Mouse (Mus musculus): ENCODE results near the gene Tcf15. TPM values are rescaled to one million over a fixed set of nuclear protein-coding genes. Genes with fewer than 3 reads are reported as not detected.
A peak's percentile ranks its signal among the peaks of the same experiment; 100 is the strongest.

Tcf15 gene
- polyA plus RNA-seq, 1 experiment from 2014 or later = 13.5 TPM

GRCm38 (mm10) chr2:152149891-152150290 lies 6.5 kb downstream of the Tcf15 start:
- Histone ChIP-seq H3K9ac (no peak overlapping the region), H3K4me3 (replicated peaks) (no peak overlapping the region), H3K4me1 (peaks cover 9% of the 10 kb centered on the region; the same call in 1 of the 2 replicates), H3K9me3 (replicated peaks) (no peaks in the 10 kb centered on the region), H3K27me3 (peaks cover 19% of the 10 kb centered on the region), H3K4me2 (no peak overlapping the region), H3K27ac (0 out of 2 replicates have a peak overlapping the region, but pooled peaks have one; percentile 25), H3K36me3 (no peaks in the 10 kb centered on the region)
- WGBS = 33% methylated on average over 4 of the region's 4 CpGs
- ATAC-seq (replicated peaks; ENCODE audit: low FRiP score) = no peak

GRCm38 (mm10) chr2:152150373-152150772 lies 7.0 kb downstream of the Tcf15 start:
- Histone ChIP-seq H3K4me2 (no peak overlapping the region), H3K4me3 (replicated peaks) (no peak overlapping the region), H3K9me3 (replicated peaks) (no peaks in the 10 kb centered on the region), H3K27me3 (peaks cover 14% of the 10 kb centered on the region; the same call in 1 of the 2 replicates), H3K9ac (no peak overlapping the region), H3K36me3 (no peaks in the 10 kb centered on the region), H3K4me1 (peaks cover 12% of the 10 kb centered on the region; the same call in 1 of the 2 replicates), H3K27ac (0 out of 2 replicates have a peak overlapping the region, but pooled peaks have one; percentile 25)
- no peak for ATAC-seq (replicated peaks; ENCODE audit: low FRiP score)
- 57% methylated on average over 6 of the region's 6 CpGs for WGBS

- no peak for ATAC-seq (replicated peaks; ENCODE audit: low FRiP score)
- Histone ChIP-seq H3K27ac (no peak overlapping the region), H3K36me3 (no peaks in the 10 kb centered on the region), H3K9me3 (replicated peaks) (no peaks in the 10 kb centered on the region), H3K4me3 (replicated peaks) (no peak overlapping the region), H3K27me3 (no peaks in the 10 kb centered on the region), H3K4me1 (peaks cover 12% of the 10 kb centered on the region), H3K4me2 (no peak overlapping the region), H3K9ac (no peak overlapping the region)
- 7% methylated on average over 3 of the region's 3 CpGs for WGBS
Measured at GRCm38 (mm10) chr2:152153361-152153760, 10.0 kb downstream of the Tcf15 start.

GRCm38 (mm10) chr2:152155414-152156208 lies 12.2 kb downstream of the Tcf15 start:
- H3K36me3 ChIP-seq = no peaks in the 10 kb centered on the region
- peaks cover 10% of the 10 kb centered on the region for H3K4me1 ChIP-seq
- H3K9ac ChIP-seq = no peak overlapping the region
- WGBS = 49% methylated on average over 7 of the region's 7 CpGs
- H3K4me2 ChIP-seq = no peak overlapping the region
- no peak overlapping the region for H3K4me3 ChIP-seq (replicated peaks)
- no peaks in the 10 kb centered on the region for H3K27me3 ChIP-seq
- peak; percentile 36; the same call in 1 of the 2 replicates for ATAC-seq (replicated peaks; ENCODE audit: low FRiP score)
- peak overlapping the region; percentile 27; the same call in 1 of the 2 replicates for H3K27ac ChIP-seq
- no peaks in the 10 kb centered on the region for H3K9me3 ChIP-seq (replicated peaks)

- Histone ChIP-seq H3K36me3 (no peaks in the 10 kb centered on the region), H3K27me3 (no peaks in the 10 kb centered on the region), H3K27ac (no peak overlapping the region), H3K4me3 (replicated peaks) (no peak overlapping the region), H3K4me1 (peaks cover 10% of the 10 kb centered on the region), H3K9ac (no peak overlapping the region), H3K9me3 (replicated peaks) (no peaks in the 10 kb centered on the region), H3K4me2 (no peak overlapping the region)
- ATAC-seq (replicated peaks; ENCODE audit: low FRiP score) = no peak
- WGBS = 54% methylated on average over 6 of the region's 6 CpGs
Measured at GRCm38 (mm10) chr2:152156471-152156870, 13.1 kb downstream of the Tcf15 start.

GRCm38 (mm10) chr2:152159487-152159886 lies 16.1 kb downstream of the Tcf15 start:
- Histone ChIP-seq H3K4me3 (replicated peaks) (no peak overlapping the region), H3K9me3 (replicated peaks) (no peaks in the 10 kb centered on the region), H3K27me3 (no peaks in the 10 kb centered on the region), H3K9ac (no peak overlapping the region), H3K27ac (no peak overlapping the region), H3K4me2 (no peak overlapping the region), H3K36me3 (no peaks in the 10 kb centered on the region), H3K4me1 (peaks cover 7% of the 10 kb centered on the region; the same call in 1 of the 2 replicates)
- ATAC-seq (replicated peaks; ENCODE audit: low FRiP score) = no peak
- 94% methylated on average over 1 of the region's 1 CpGs for WGBS

- no peaks in the 10 kb centered on the region for H3K9me3 ChIP-seq (replicated peaks)
- WGBS = 89% methylated on average over 6 of the region's 6 CpGs
- H3K27me3 ChIP-seq = no peaks in the 10 kb centered on the region
- no peak overlapping the region for H3K27ac ChIP-seq
- no peak for ATAC-seq (replicated peaks; ENCODE audit: low FRiP score)
- H3K36me3 ChIP-seq = no peaks in the 10 kb centered on the region
- 0 out of 2 replicates have a peak, but pooled peaks cover 5% of the 10 kb centered on the region for H3K4me1 ChIP-seq
- H3K4me2 ChIP-seq = no peak overlapping the region
- no peak overlapping the region for H3K9ac ChIP-seq
- no peak overlapping the region for H3K4me3 ChIP-seq (replicated peaks)
Measured at GRCm38 (mm10) chr2:152166257-152166656, 22.9 kb downstream of the Tcf15 start.

- Histone ChIP-seq H3K9me3 (replicated peaks) (no peaks in the 10 kb centered on the region), H3K9ac (no peak overlapping the region), H3K4me2 (no peak overlapping the region), H3K27ac (no peak overlapping the region), H3K27me3 (no peaks in the 10 kb centered on the region), H3K4me3 (replicated peaks) (no peak overlapping the region), H3K36me3 (no peaks in the 10 kb centered on the region), H3K4me1 (0 out of 2 replicates have a peak, but pooled peaks cover 5% of the 10 kb centered on the region)
- no peak; the same call in 1 of the 2 replicates for ATAC-seq (replicated peaks; ENCODE audit: low FRiP score)
- WGBS = 32% methylated on average over 8 of the region's 8 CpGs
Measured at GRCm38 (mm10) chr2:152167851-152168290, 24.5 kb downstream of the Tcf15 start.

- H3K27ac ChIP-seq = no peak overlapping the region
- no peaks in the 10 kb centered on the region for H3K36me3 ChIP-seq
- 0 out of 2 replicates have a peak, but pooled peaks cover 5% of the 10 kb centered on the region for H3K4me1 ChIP-seq
- H3K9me3 ChIP-seq (replicated peaks) = no peaks in the 10 kb centered on the region
- 87% methylated on average over 1 of the region's 1 CpGs for WGBS
- no peak overlapping the region for H3K9ac ChIP-seq
- H3K4me2 ChIP-seq = no peak overlapping the region
- no peak overlapping the region for H3K4me3 ChIP-seq (replicated peaks)
- no peak for ATAC-seq (replicated peaks; ENCODE audit: low FRiP score)
- no peaks in the 10 kb centered on the region for H3K27me3 ChIP-seq
Measured at GRCm38 (mm10) chr2:152169377-152169776, 26.0 kb downstream of the Tcf15 start.

GRCm38 (mm10) chr2:152174861-152175260 lies 31.5 kb downstream of the Tcf15 start:
- ATAC-seq (replicated peaks; ENCODE audit: low FRiP score) = no peak
- no peaks in the 10 kb centered on the region for H3K9me3 ChIP-seq (replicated peaks)
- WGBS = 81% methylated on average over 3 of the region's 3 CpGs
- H3K9ac ChIP-seq = no peak overlapping the region
- H3K4me1 ChIP-seq = peaks cover 11% of the 10 kb centered on the region
- H3K4me3 ChIP-seq (replicated peaks) = no peak overlapping the region
- no peaks in the 10 kb centered on the region for H3K27me3 ChIP-seq
- H3K36me3 ChIP-seq = no peaks in the 10 kb centered on the region
- no peak overlapping the region for H3K4me2 ChIP-seq
- H3K27ac ChIP-seq = no peak overlapping the region

GRCm38 (mm10) chr2:152176659-152177058 lies 33.3 kb downstream of the Tcf15 start:
- WGBS = 82% methylated on average over 6 of the region's 6 CpGs
- Histone ChIP-seq H3K4me2 (no peak overlapping the region), H3K9me3 (replicated peaks) (no peaks in the 10 kb centered on the region), H3K4me3 (replicated peaks) (no peak overlapping the region), H3K36me3 (no peaks in the 10 kb centered on the region), H3K9ac (no peak overlapping the region), H3K27me3 (no peaks in the 10 kb centered on the region), H3K27ac (no peak overlapping the region), H3K4me1 (peaks cover 19% of the 10 kb centered on the region)
- no peak for ATAC-seq (replicated peaks; ENCODE audit: low FRiP score)

- Histone ChIP-seq H3K4me2 (peak overlapping the region; percentile 52), H3K4me3 (replicated peaks) (peak overlapping the region; percentile 13), H3K9me3 (replicated peaks) (no peaks in the 10 kb centered on the region), H3K36me3 (no peaks in the 10 kb centered on the region), H3K4me1 (peaks cover 19% of the 10 kb centered on the region), H3K27me3 (no peaks in the 10 kb centered on the region), H3K27ac (0 out of 2 replicates have a peak overlapping the region, but pooled peaks have one; percentile 13), H3K9ac (peak overlapping the region; percentile 18; the same call in 1 of the 2 replicates)
- peak; percentile 46; the same call in 1 of the 2 replicates for ATAC-seq (replicated peaks; ENCODE audit: low FRiP score)
- 15% methylated on average over 24 of the region's 24 CpGs for WGBS
Measured at GRCm38 (mm10) chr2:152177162-152177805, 33.9 kb downstream of the Tcf15 start.
